Mouse (Mus musculus) myocyte (in vitro differentiated cells): ENCODE data around the gene Stpg2.

ENCODE experiments used
- CEBPB ChIP-seq: IDR thresholded peaks from 2 replicates; pipeline ENCODE4 v1.6.1; 2011; ENCODE audit warnings: mild to moderate bottlenecking, moderate library complexity; ENCODE audit not compliant: poor library complexity, insufficient read depth, severe bottlenecking
- E2F4 ChIP-seq: IDR thresholded peaks from one replicate; pipeline ENCODE4 v1.6.1; 2011; ENCODE audit warnings: mild to moderate bottlenecking, control low read depth, moderate library complexity; ENCODE audit not compliant: insufficient read depth
- MAX ChIP-seq: IDR thresholded peaks from one replicate; pipeline ENCODE4 v1.6.1; 2011; ENCODE audit warnings: low read depth, mild to moderate bottlenecking, control low read depth
- MYOD1 ChIP-seq, 3 experiments: IDR thresholded peaks; one replicate each; pipeline ENCODE4 v1.6.1; 2011; ENCODE audit warnings: control low read depth in 2 of 3, low read depth in 2 of 3, mild to moderate bottlenecking in 2 of 3, moderate library complexity in 1 of 3; ENCODE audit not compliant: insufficient read length in 2 of 3, control insufficient read depth in 1 of 3
- MYOG ChIP-seq, 3 experiments: IDR thresholded peaks; one replicate each; pipeline ENCODE4 v1.6.1; 2011; ENCODE audit warnings: control low read depth in 2 of 3, low read depth in 2 of 3, mild to moderate bottlenecking in 2 of 3; ENCODE audit not compliant: insufficient read length in 2 of 3, control insufficient read depth in 1 of 3, insufficient read depth in 1 of 3
- POLR2A ChIP-seq: IDR thresholded peaks from one replicate; pipeline ENCODE4 v1.6.1; 2011; ENCODE audit warnings: low read depth, mild to moderate bottlenecking, control low read depth, moderate library complexity; ENCODE audit not compliant: insufficient read length
- POLR2AphosphoS2 ChIP-seq: IDR thresholded peaks from one replicate; pipeline ENCODE4 v1.6.1; 2011; ENCODE audit warnings: low read depth, control low read depth; ENCODE audit not compliant: insufficient read length
- TCF12 ChIP-seq: IDR thresholded peaks from one replicate; pipeline ENCODE4 v1.6.1; 2011; ENCODE audit warnings: mild to moderate bottlenecking, control low read depth; ENCODE audit not compliant: poor library complexity, insufficient read depth, severe bottlenecking
- TCF3 ChIP-seq: IDR thresholded peaks from one replicate; pipeline ENCODE4 v1.6.1; 2011; ENCODE audit warnings: low read depth, control low read depth; ENCODE audit not compliant: insufficient read length
- USF1 ChIP-seq: IDR thresholded peaks from one replicate; pipeline ENCODE4 v1.6.1; 2011; ENCODE audit warnings: low read depth, mild to moderate bottlenecking, control low read depth, moderate library complexity

DNA sequence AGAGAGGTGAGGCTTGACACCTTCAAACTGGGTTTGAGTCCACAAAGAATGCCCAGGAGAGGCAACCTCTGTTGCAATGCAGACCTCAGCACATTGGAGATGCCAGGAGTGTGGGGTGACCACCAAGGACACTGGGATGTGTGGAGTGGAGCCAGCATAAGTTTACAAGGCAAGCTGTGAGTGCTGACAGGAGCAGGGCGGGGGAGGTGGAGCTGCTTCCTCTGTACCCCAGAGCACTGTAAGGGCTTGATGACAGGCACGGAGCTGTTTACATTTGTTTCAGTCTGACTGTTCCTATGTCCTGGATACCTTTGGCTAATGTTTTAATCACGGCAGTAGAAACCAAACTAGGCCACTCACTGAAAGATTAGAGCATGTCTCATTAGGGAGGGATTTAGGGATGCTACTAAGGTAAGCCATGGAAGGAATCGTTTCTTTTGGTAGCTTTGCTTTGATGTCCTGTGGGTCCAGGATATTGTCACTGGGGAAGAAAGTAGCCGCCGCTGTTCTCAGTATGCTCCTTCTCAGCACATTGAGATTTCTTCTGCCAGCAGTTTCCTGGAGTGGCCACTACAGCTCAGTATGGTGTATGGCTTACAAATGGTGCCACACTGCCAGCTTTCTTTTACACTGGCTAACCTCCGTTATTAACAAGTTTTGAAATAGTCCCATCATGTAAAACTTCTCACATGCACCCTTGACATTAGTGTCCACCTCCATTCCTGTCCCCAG is 102.8 kb downstream of the Stpg2 start:
- TF ChIP-seq MAX, result no peak
- no peak for TF ChIP-seq USF1
- TF ChIP-seq POLR2A, result no peak
- TF ChIP-seq TCF12, result no peak
- TF ChIP-seq POLR2AphosphoS2, result no peak
- no peak for TF ChIP-seq E2F4
- TF ChIP-seq MYOG (IDR thresholded peaks at IDR 0.05; ENCODE audit: control insufficient read depth in 1 of 3, insufficient read depth in 1 of 3, insufficient read length in 2 of 3, low read depth in 2 of 3), result no peak
- TF ChIP-seq MYOD1 (IDR thresholded peaks at IDR 0.05; ENCODE audit: control insufficient read depth in 1 of 3, insufficient read length in 2 of 3, low read depth in 2 of 3), result no peak
- no peak for TF ChIP-seq CEBPB
- TF ChIP-seq TCF3, result no peak
